Mouse (Mus musculus): Measurements from ENCODE around the gene Rab23. TPM values are rescaled to one million over a fixed set of nuclear protein-coding genes. Genes with fewer than 3 reads are reported as not detected.
"Not testable (repeated sequence)": the region's sequence is repeated elsewhere in the genome, so short reads cannot be mapped to it uniquely, and the experiment has no call there.

The Rab23 gene
- polyA plus RNA-seq, 1 experiment from 2014 or later: 13.5 TPM

DNA sequence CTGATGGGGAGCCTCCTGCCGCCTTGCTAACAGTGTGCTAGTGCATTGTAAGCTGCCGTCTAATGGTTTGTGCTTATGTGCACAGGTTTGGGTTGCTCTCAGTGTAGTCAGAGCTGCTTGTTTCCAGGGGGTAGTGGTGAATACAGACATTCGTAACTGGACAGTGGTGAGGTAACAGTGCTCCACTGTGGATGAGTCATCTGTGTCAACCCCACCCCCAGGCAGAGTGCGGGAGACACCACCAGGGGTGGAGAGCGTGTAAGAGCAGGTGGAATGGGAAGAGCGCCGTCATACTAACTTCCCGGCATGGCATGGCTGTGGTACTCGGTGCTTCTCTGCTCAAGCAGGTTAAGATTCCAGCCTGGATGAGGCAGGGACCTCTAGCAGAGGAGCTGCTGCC, 13.4 kb downstream of the Rab23 start:
- Histone ChIP-seq H3K9me3 (ENCODE audit: control insufficient read depth, low read length) (no peaks in the 10 kb centered on the region), H3K4me1 (ENCODE audit: control insufficient read depth in 2 of 2, insufficient read depth in 2 of 2, low read length in 2 of 2) (no peaks in the 10 kb centered on the region), H3K27ac (replicated peaks in 1 of 2; ENCODE audit: control insufficient read depth in 1 of 2, insufficient read depth in 1 of 2, low read depth in 2 of 2, low read length in 2 of 2) (no peak overlapping the region), H3K27me3 (ENCODE audit: control insufficient read depth, insufficient read depth, low read length) (no peaks in the 10 kb centered on the region), H3K4me2 (ENCODE audit: low read length) (no peak overlapping the region), H3K4me3 (ENCODE audit: control insufficient read depth in 1 of 2, insufficient read depth in 1 of 2, low read depth in 1 of 2, low read length in 2 of 2) (no peak overlapping the region), H3K9ac (ENCODE audit: low read length) (no peak overlapping the region), H3K36me3 (ENCODE audit: control insufficient read depth, insufficient read depth, low read length) (peaks cover 78% of the 10 kb centered on the region)
- WGBS: 80% methylated on average over 9 of the region's 9 CpGs
- ATAC-seq (ENCODE audit: insufficient number of reproducible peaks, insufficient read depth, low FRiP score, low read depth): no peak

DNA sequence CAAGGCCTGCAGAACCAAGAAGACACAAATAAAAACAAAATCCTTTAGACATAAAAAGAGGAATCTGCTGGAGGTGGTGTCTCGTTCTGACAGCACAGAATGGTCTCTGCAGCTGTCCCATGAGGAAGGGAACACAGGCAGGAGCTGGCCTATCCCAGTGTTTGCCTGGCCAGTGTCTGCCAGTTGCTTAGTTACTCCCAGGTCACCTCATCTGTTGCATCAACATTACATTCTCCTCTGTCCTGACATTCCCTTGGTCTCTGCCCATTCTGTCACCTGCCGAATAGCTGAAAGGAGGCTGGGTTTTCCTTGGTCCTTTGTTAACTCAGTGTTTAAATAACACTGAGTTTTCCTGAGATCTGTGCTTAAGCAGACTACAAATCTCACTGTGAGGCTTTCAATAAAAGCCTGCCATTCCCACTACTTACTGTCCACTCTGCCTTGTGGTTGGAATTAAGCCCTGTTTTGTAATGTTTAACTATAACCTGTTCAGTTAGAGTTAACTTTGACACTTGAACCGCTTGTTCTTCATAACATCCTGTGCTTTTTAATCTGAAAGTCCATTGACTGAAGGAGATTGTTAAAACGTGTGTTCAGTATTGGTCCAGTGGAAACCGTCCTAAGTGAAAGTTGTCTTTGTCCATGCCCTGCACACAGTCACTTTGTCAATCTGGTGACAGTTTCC, 14.5 kb downstream of the Rab23 start:
- no peak overlapping the region for H3K27ac ChIP-seq (replicated peaks in 1 of 2; ENCODE audit: control insufficient read depth in 1 of 2, insufficient read depth in 1 of 2, low read depth in 2 of 2, low read length in 2 of 2)
- peaks cover 75% of the 10 kb centered on the region for H3K36me3 ChIP-seq (ENCODE audit: control insufficient read depth, insufficient read depth, low read length)

GRCm38 (mm10) chr1:33738281-33738680, 18.6 kb downstream of the Rab23 start:
- WGBS: 91% methylated on average over 11 of the region's 11 CpGs
- ATAC-seq (ENCODE audit: insufficient number of reproducible peaks, insufficient read depth, low FRiP score, low read depth): no peak
- no peak overlapping the region for H3K4me3 ChIP-seq (ENCODE audit: control insufficient read depth in 1 of 2, insufficient read depth in 1 of 2, low read depth in 1 of 2, low read length in 2 of 2)
- H3K27ac ChIP-seq (replicated peaks in 1 of 2; ENCODE audit: control insufficient read depth in 1 of 2, insufficient read depth in 1 of 2, low read depth in 2 of 2, low read length in 2 of 2): no peak overlapping the region
- H3K9ac ChIP-seq (ENCODE audit: low read length): no peak overlapping the region
- no peaks in the 10 kb centered on the region for H3K9me3 ChIP-seq (ENCODE audit: control insufficient read depth, low read length)
- no peaks in the 10 kb centered on the region for H3K27me3 ChIP-seq (ENCODE audit: control insufficient read depth, insufficient read depth, low read length)
- no peak overlapping the region for H3K4me2 ChIP-seq (ENCODE audit: low read length)
- peaks cover 71% of the 10 kb centered on the region for H3K36me3 ChIP-seq (ENCODE audit: control insufficient read depth, insufficient read depth, low read length)
- H3K4me1 ChIP-seq (ENCODE audit: control insufficient read depth in 2 of 2, insufficient read depth in 2 of 2, low read length in 2 of 2): no peaks in the 10 kb centered on the region

More for the DNA sequence above, 14.5 kb downstream of the Rab23 start:
- no peaks in the 10 kb centered on the region for H3K9me3 ChIP-seq (ENCODE audit: control insufficient read depth, low read length)
- H3K4me2 ChIP-seq (ENCODE audit: low read length): no peak overlapping the region
- 71% methylated on average over 5 of the region's 5 CpGs for WGBS
- no peak overlapping the region for H3K4me3 ChIP-seq (ENCODE audit: control insufficient read depth in 1 of 2, insufficient read depth in 1 of 2, low read depth in 1 of 2, low read length in 2 of 2)
- ATAC-seq (ENCODE audit: insufficient number of reproducible peaks, insufficient read depth, low FRiP score, low read depth): no peak
- no peaks in the 10 kb centered on the region for H3K27me3 ChIP-seq (ENCODE audit: control insufficient read depth, insufficient read depth, low read length)
- H3K9ac ChIP-seq (ENCODE audit: low read length): no peak overlapping the region
- no peaks in the 10 kb centered on the region for H3K4me1 ChIP-seq (ENCODE audit: control insufficient read depth in 2 of 2, insufficient read depth in 2 of 2, low read length in 2 of 2)

DNA sequence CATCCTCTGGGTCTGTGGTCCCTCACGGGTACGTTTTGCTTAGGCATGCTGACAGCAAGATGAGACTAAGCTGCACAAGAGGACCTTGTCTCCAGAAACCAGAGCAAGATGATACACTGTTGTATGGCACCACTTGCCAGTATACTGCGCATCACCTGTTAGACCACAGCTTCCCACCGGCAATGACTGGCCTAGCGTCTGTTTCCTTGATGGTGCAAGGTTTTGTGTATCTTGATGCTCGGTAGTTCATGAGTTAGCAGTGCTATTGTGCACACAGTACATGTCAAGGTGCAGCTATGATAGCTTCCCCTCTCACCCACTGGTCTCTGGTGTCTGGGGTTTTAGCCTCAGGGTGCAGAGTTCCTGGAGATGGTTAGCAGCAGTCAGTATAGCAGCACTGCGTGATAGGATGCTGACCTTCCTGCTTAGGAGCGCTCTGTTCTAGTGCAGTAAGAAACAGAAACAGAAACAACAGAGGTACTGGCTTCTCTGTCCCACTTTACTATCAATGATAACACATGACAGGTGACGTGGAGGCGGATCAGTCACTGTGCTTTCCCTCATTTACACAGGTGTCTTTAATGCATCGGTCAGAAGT, 19.1 kb downstream of the Rab23 start:
- no peaks in the 10 kb centered on the region for H3K9me3 ChIP-seq (ENCODE audit: control insufficient read depth, low read length)
- no peak overlapping the region for H3K9ac ChIP-seq (ENCODE audit: low read length)
- 78% methylated on average over 11 of the region's 11 CpGs for WGBS
- no peak overlapping the region for H3K4me2 ChIP-seq (ENCODE audit: low read length)
- ATAC-seq (ENCODE audit: insufficient number of reproducible peaks, insufficient read depth, low FRiP score, low read depth): no peak
- no peaks in the 10 kb centered on the region for H3K27me3 ChIP-seq (ENCODE audit: control insufficient read depth, insufficient read depth, low read length)
- no peak overlapping the region for H3K27ac ChIP-seq (replicated peaks in 1 of 2; ENCODE audit: control insufficient read depth in 1 of 2, insufficient read depth in 1 of 2, low read depth in 2 of 2, low read length in 2 of 2)
- peaks cover 69% of the 10 kb centered on the region for H3K36me3 ChIP-seq (ENCODE audit: control insufficient read depth, insufficient read depth, low read length)
- H3K4me3 ChIP-seq (ENCODE audit: control insufficient read depth in 1 of 2, insufficient read depth in 1 of 2, low read depth in 1 of 2, low read length in 2 of 2): no peak overlapping the region
- no peaks in the 10 kb centered on the region for H3K4me1 ChIP-seq (ENCODE audit: control insufficient read depth in 2 of 2, insufficient read depth in 2 of 2, low read length in 2 of 2)

- no peak overlapping the region for H3K27ac ChIP-seq (replicated peaks in 1 of 2; ENCODE audit: control insufficient read depth in 1 of 2, insufficient read depth in 1 of 2, low read depth in 2 of 2, low read length in 2 of 2)
- no peak overlapping the region for H3K4me2 ChIP-seq (ENCODE audit: low read length)
- H3K9ac ChIP-seq (ENCODE audit: low read length): no peak overlapping the region
- peaks cover 64% of the 10 kb centered on the region for H3K36me3 ChIP-seq (ENCODE audit: control insufficient read depth, insufficient read depth, low read length)
- H3K4me3 ChIP-seq (ENCODE audit: control insufficient read depth in 1 of 2, insufficient read depth in 1 of 2, low read depth in 1 of 2, low read length in 2 of 2): no peak overlapping the region
- H3K4me1 ChIP-seq (ENCODE audit: control insufficient read depth in 2 of 2, insufficient read depth in 2 of 2, low read length in 2 of 2): no peaks in the 10 kb centered on the region
- H3K27me3 ChIP-seq (ENCODE audit: control insufficient read depth, insufficient read depth, low read length): no peaks in the 10 kb centered on the region
- WGBS: 32% methylated on average over 12 of the region's 12 CpGs
- ATAC-seq (ENCODE audit: insufficient number of reproducible peaks, insufficient read depth, low FRiP score, low read depth): peak; percentile 58; the same call in 1 of the 2 replicates
- H3K9me3 ChIP-seq (ENCODE audit: control insufficient read depth, low read length): no peaks in the 10 kb centered on the region
Observed at GRCm38 (mm10) chr1:33739302-33739701, 19.6 kb downstream of the Rab23 start.

DNA sequence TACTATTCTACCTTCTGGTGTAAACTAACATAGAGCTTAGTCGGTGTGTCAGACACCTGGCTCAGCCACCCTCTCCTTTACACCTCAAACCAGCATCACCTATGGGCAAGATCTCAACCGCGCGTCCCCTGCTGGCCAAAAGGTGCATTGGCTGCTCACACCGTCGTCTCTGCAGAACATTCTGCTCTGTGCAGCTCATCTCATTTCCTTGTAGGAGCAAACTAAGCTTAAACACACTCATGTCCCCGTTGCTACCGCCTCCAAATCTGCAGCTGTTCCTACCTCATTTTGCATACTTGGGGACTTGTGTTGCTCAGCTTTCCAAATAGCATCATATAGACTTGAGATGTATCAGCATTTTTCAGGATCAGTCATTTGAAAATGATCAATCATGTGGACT, 23.2 kb downstream of the Rab23 start:
- Histone ChIP-seq H3K4me1 (ENCODE audit: control insufficient read depth in 2 of 2, insufficient read depth in 2 of 2, low read length in 2 of 2) (no peaks in the 10 kb centered on the region; a peak in 1 of 4 replicates), H3K36me3 (ENCODE audit: control insufficient read depth, insufficient read depth, low read length) (peaks cover 62% of the 10 kb centered on the region), H3K4me3 (ENCODE audit: control insufficient read depth in 1 of 2, insufficient read depth in 1 of 2, low read depth in 1 of 2, low read length in 2 of 2) (no peak overlapping the region), H3K27me3 (ENCODE audit: control insufficient read depth, insufficient read depth, low read length) (no peaks in the 10 kb centered on the region), H3K9ac (ENCODE audit: low read length) (no peak overlapping the region), H3K27ac (replicated peaks in 1 of 2; ENCODE audit: control insufficient read depth in 1 of 2, insufficient read depth in 1 of 2, low read depth in 2 of 2, low read length in 2 of 2) (no peak overlapping the region), H3K4me2 (ENCODE audit: low read length) (no peak overlapping the region), H3K9me3 (ENCODE audit: control insufficient read depth, low read length) (no peaks in the 10 kb centered on the region)
- no peak for ATAC-seq (ENCODE audit: insufficient number of reproducible peaks, insufficient read depth, low FRiP score, low read depth)
- 17% methylated on average over 8 of the region's 8 CpGs for WGBS

- not testable (repeated sequence) for H3K27me3 ChIP-seq (ENCODE audit: control insufficient read depth, insufficient read depth, low read length); ATAC-seq (ENCODE audit: insufficient number of reproducible peaks, insufficient read depth, low FRiP score, low read depth); H3K9ac ChIP-seq (ENCODE audit: low read length); H3K4me2 ChIP-seq (ENCODE audit: low read length); H3K27ac ChIP-seq (replicated peaks in 1 of 2; ENCODE audit: control insufficient read depth in 1 of 2, insufficient read depth in 1 of 2, low read depth in 2 of 2, low read length in 2 of 2); H3K4me3 ChIP-seq (ENCODE audit: control insufficient read depth in 1 of 2, insufficient read depth in 1 of 2, low read depth in 1 of 2, low read length in 2 of 2); H3K4me1 ChIP-seq (ENCODE audit: control insufficient read depth in 2 of 2, insufficient read depth in 2 of 2, low read length in 2 of 2); H3K9me3 ChIP-seq (ENCODE audit: control insufficient read depth, low read length)
- WGBS: 85% methylated on average over 8 of the region's 9 CpGs
- H3K36me3 ChIP-seq (ENCODE audit: control insufficient read depth, insufficient read depth, low read length): peaks cover 51% of the 10 kb centered on the region
Observed at GRCm38 (mm10) chr1:33744815-33745214, 25.1 kb downstream of the Rab23 start.

GRCm38 (mm10) chr1:33745901-33746300, 26.2 kb downstream of the Rab23 start:
- H3K4me2 ChIP-seq (ENCODE audit: low read length): no peak overlapping the region
- no peak for ATAC-seq (ENCODE audit: insufficient number of reproducible peaks, insufficient read depth, low FRiP score, low read depth)
- H3K4me1 ChIP-seq (ENCODE audit: control insufficient read depth in 2 of 2, insufficient read depth in 2 of 2, low read length in 2 of 2): no peaks in the 10 kb centered on the region; a peak in 1 of 4 replicates
- 91% methylated on average over 4 of the region's 4 CpGs for WGBS
- H3K9ac ChIP-seq (ENCODE audit: low read length): no peak overlapping the region
- peaks cover 43% of the 10 kb centered on the region for H3K36me3 ChIP-seq (ENCODE audit: control insufficient read depth, insufficient read depth, low read length)
- no peak overlapping the region for H3K4me3 ChIP-seq (ENCODE audit: control insufficient read depth in 1 of 2, insufficient read depth in 1 of 2, low read depth in 1 of 2, low read length in 2 of 2)
- no peak overlapping the region for H3K27ac ChIP-seq (replicated peaks in 1 of 2; ENCODE audit: control insufficient read depth in 1 of 2, insufficient read depth in 1 of 2, low read depth in 2 of 2, low read length in 2 of 2)
- H3K9me3 ChIP-seq (ENCODE audit: control insufficient read depth, low read length): no peaks in the 10 kb centered on the region
- no peaks in the 10 kb centered on the region for H3K27me3 ChIP-seq (ENCODE audit: control insufficient read depth, insufficient read depth, low read length)
